Comparison of ENCODE assay signal across 8 mouse cellular contexts in the genomic region with DNA sequence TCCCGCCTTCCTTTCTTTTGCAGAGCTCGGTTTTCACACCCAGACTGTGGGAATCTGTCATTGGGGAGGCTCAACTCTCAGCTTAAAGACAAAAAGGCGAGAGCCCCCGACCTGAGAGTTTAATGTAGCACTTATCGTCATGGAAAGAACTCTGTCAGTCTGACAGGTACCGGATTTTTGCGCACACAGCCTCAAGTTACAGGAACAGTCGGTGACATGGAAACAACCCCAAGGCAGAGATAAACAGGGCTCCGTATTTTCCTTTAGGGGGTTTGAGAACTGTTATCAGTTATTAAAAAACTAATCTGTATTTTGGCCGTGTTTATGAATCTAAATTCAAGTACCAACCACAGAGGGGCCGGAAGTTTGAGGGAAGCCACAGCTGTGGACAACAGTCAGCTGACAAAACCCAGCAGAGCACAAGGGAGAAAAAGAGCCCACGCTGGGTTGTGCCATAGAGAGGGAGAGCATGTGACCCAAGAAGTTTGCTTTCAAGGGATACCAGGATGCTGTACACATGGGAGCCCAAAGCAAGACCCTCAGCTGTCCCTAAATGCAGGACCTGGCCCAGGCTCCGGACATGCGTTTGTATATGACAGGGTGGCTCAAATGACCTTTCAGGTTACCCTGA. TPM values are rescaled to one million over a fixed set of nuclear protein-coding genes. Genes with fewer than 3 reads are reported as not detected.
A peak's percentile ranks its signal among the peaks of the same experiment; 100 is the strongest.
DNase-seq lines count a peak whose midpoint lies in the region; ATAC-seq and TF ChIP-seq lines count a peak whose summit lies in the region.

No protein-coding gene starts in this region.

- no peak for TF ChIP-seq CTCF in embryonic fibroblast, embryonic 13.5 days (IDR thresholded peaks at IDR 0.05; ENCODE audit: borderline replicate concordance, insufficient read depth, low read length)

- H3K9ac ChIP-seq in intestine, embryonic 15.5 days, result peak overlapping the region; percentile 33

- H3K27ac ChIP-seq in embryonic fibroblast, embryonic 13.5 days (ENCODE audit: insufficient read depth, low read length), result peak overlapping the region; percentile 44
- peak overlapping the region; percentile 91 for H3K27ac ChIP-seq in intestine, embryonic 15.5 days

- peaks cover 11% of the 10 kb centered on the region for H3K4me1 ChIP-seq in embryonic fibroblast, embryonic 13.5 days (ENCODE audit: control insufficient read depth, insufficient read depth, low read length)
- H3K4me1 ChIP-seq in intestine, embryonic 15.5 days (replicated peaks), result peaks cover 21% of the 10 kb centered on the region

- no peaks in the 10 kb centered on the region for H3K9me3 ChIP-seq in intestine, embryonic 15.5 days

- peak overlapping the region; percentile 21 for H3K4me3 ChIP-seq in embryonic fibroblast, embryonic 13.5 days (ENCODE audit: insufficient read depth, low read length)
- peak overlapping the region; percentile 40 for H3K4me3 ChIP-seq in intestine, embryonic 15.5 days (replicated peaks)

- H3K4me2 ChIP-seq in intestine, embryonic 15.5 days (replicated peaks), result peak overlapping the region; percentile 73

- no peaks in the 10 kb centered on the region for H3K36me3 ChIP-seq in intestine, embryonic 15.5 days

- WGBS in intestine, embryonic 15.5 days, result 19% methylated on average over 14 of the region's 14 CpGs

- DNase-seq in retina, embryonic 14.5 days (ENCODE audit: low spot score), result peak; percentile 20
- DNase-seq in retina, postnatal 1 day, result no peak
- peak; percentile 41 to 47 for DNase-seq in lung, postnatal 4 days
- no peak for DNase-seq in T-cell, adult 2 months (ENCODE audit: low spot score)
- DNase-seq in urinary bladder, postnatal 4 days (ENCODE audit: low spot score in 2 of 2), result no peak
- DNase-seq in cerebellum, adult 11-12 months, result no peak

- no peak for TF ChIP-seq POLR2A in embryonic fibroblast, embryonic 13.5 days (IDR thresholded peaks at IDR 0.05; ENCODE audit: low read depth, low read length)

- peak; percentile 18; the same call in 1 of the 2 replicates for ATAC-seq in intestine, embryonic 15.5 days

- no peaks in the 10 kb centered on the region for H3K27me3 ChIP-seq in intestine, embryonic 15.5 days (replicated peaks)

RNA-seq across cellular contexts. Expression of a gene that starts 0.5 kb away (rescaled TPM):
- polyA plus RNA-seq in embryonic fibroblast, embryonic 13.5 days (2011; ENCODE audit: insufficient read length, low read depth, missing spikeins), result 51.2 and 63.8 TPM in 2 replicates
- polyA plus RNA-seq in intestine, embryonic 15.5 days (2015; fragmentation: Nextera tagmentation; extraction: Ambion mirVana), result 335 and 425 TPM in 2 replicates

RNA-seq across cellular contexts. Expression of a gene that starts 26.4 kb away (rescaled TPM):
- polyA plus RNA-seq in embryonic fibroblast, embryonic 13.5 days (2011; ENCODE audit: insufficient read length, low read depth, missing spikeins), result 11.1 and 11.5 TPM in 2 replicates
- 33.0 and 33.9 TPM in 2 replicates for polyA plus RNA-seq in intestine, embryonic 15.5 days (2015; fragmentation: Nextera tagmentation; extraction: Ambion mirVana)

RNA-seq across cellular contexts. Expression of a gene that starts 32.1 kb away (rescaled TPM):
- polyA plus RNA-seq in embryonic fibroblast, embryonic 13.5 days (2011; ENCODE audit: insufficient read length, low read depth, missing spikeins), result 59.6 and 62.2 TPM in 2 replicates
- polyA plus RNA-seq in intestine, embryonic 15.5 days (2015; fragmentation: Nextera tagmentation; extraction: Ambion mirVana), result 184 and 198 TPM in 2 replicates

RNA-seq across cellular contexts. Expression of a gene that starts 49.2 kb away (rescaled TPM):
- polyA plus RNA-seq in embryonic fibroblast, embryonic 13.5 days (2011; ENCODE audit: insufficient read length, low read depth, missing spikeins), result not detected in 2 replicates
- 153 and 154 TPM in 2 replicates for polyA plus RNA-seq in intestine, embryonic 15.5 days (2015; fragmentation: Nextera tagmentation; extraction: Ambion mirVana)

Comparison
In these comparisons a context has a peak if more than half of its experiments do, and no peak if none do; other contexts are left out.
1. DNase-seq: peak in retina, embryonic 14.5 days (single experiment) and lung, postnatal 4 days (2 of 2); none in retina, postnatal 1 day (single experiment), T-cell, adult 2 months (single experiment), urinary bladder, postnatal 4 days (0 of 2) and cerebellum, adult 11-12 months (single experiment).